ENCODE assay signal across 8 mouse cellular contexts in the genomic region with DNA sequence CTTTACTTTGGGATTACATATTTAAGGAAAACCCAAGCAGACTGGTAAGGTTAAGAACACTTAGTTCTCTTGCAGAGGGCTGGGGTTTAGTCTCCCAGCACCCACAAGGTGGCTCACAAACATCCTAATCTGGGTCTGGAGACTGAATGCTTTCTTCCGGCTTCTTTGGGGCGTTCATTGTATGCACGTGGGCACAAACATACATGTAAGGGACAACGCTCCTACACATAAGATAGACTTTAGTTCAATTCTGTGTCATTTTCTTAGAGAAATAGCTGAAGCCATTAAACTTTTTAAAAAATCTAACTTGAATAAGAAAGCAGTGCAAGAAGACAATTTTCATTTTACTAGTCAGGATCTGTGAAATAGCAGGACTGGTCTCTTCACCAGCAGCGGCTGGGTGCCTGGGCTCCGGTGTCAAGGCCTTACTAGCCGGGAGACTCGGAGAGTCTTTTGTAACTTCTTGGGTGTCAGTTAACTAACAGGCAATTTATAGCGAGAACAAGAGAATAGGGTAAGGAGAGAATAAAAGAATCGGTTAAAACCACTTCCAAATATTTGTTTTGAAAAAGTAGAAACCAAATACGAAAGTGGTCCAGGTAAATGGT. TPM values are rescaled to one million over a fixed set of nuclear protein-coding genes. Genes with fewer than 3 reads are reported as not detected.
DNase-seq lines count a peak whose midpoint lies in the region; ATAC-seq and TF ChIP-seq lines count a peak whose summit lies in the region.

No protein-coding gene starts in this region.

- WGBS in neural tube, embryonic 11.5 days, result 1% methylated on average over 11 of the region's 11 CpGs
- WGBS in hindbrain, embryonic 10.5 days, result 3% methylated on average over 11 of the region's 11 CpGs
- WGBS in lung, postnatal 0 days, result under 1% methylated on average over 11 of the region's 11 CpGs

- peak overlapping the region; percentile 98 for H3K4me2 ChIP-seq in neural tube, embryonic 11.5 days (ENCODE audit: low read depth)
- H3K4me2 ChIP-seq in lung, postnatal 0 days (replicated peaks; ENCODE audit: low read depth, low read length), result peak overlapping the region; percentile 95

- ATAC-seq in neural tube, embryonic 11.5 days (ENCODE audit: insufficient read depth, low FRiP score, low TSS enrichment), result no peak
- no peak for ATAC-seq in lung, postnatal 0 days

- peak overlapping the region; percentile 37 for H3K9ac ChIP-seq in neural tube, embryonic 11.5 days (ENCODE audit: low read length)
- peak overlapping the region; percentile 93 for H3K9ac ChIP-seq in lung, postnatal 0 days (replicated peaks; ENCODE audit: low read depth)

- no peaks in the 10 kb centered on the region for H3K27me3 ChIP-seq in neural tube, embryonic 11.5 days (ENCODE audit: control insufficient read depth, insufficient read depth, low read length)
- no peaks in the 10 kb centered on the region for H3K27me3 ChIP-seq in hindbrain, embryonic 10.5 days (ENCODE audit: insufficient read depth, poor library complexity, severe bottlenecking)
- H3K27me3 ChIP-seq in lung, postnatal 0 days (replicated peaks; ENCODE audit: insufficient read depth, low read length), result no peaks in the 10 kb centered on the region

- H3K4me3 ChIP-seq in neural tube, embryonic 11.5 days (ENCODE audit: low read depth, low read length), result peak overlapping the region; percentile 70
- H3K4me3 ChIP-seq in hindbrain, embryonic 10.5 days, result peak overlapping the region; percentile 88
- H3K4me3 ChIP-seq in lung, postnatal 0 days (ENCODE audit: low read depth, low read length), result peak overlapping the region; percentile 78

- no peak for TF ChIP-seq EP300 in lung, postnatal 0 days (IDR thresholded peaks at IDR 0.05)

- H3K4me1 ChIP-seq in neural tube, embryonic 11.5 days (ENCODE audit: control insufficient read depth, insufficient read depth, low read length), result peaks cover 5% of the 10 kb centered on the region; the same call in 1 of the 2 replicates
- H3K4me1 ChIP-seq in hindbrain, embryonic 10.5 days (replicated peaks), result peaks cover 22% of the 10 kb centered on the region
- H3K4me1 ChIP-seq in lung, postnatal 0 days (ENCODE audit: insufficient read depth, low read depth, low read length), result peaks cover 9% of the 10 kb centered on the region; the same call in 1 of the 2 replicates

- H3K36me3 ChIP-seq in neural tube, embryonic 11.5 days (ENCODE audit: control insufficient read depth, insufficient read depth, low read length), result peaks cover 8% of the 10 kb centered on the region
- H3K36me3 ChIP-seq in hindbrain, embryonic 10.5 days, result peaks cover 29% of the 10 kb centered on the region
- no peaks in the 10 kb centered on the region; the same call in 1 of the 2 replicates for H3K36me3 ChIP-seq in lung, postnatal 0 days (ENCODE audit: insufficient read depth, low read length)

- DNase-seq in neural tube, embryonic 11.5 days (ENCODE audit: low spot score), result peak; percentile 18
- no peak for DNase-seq in neural tube, embryonic 10.5 days (ENCODE audit: extremely low spot score, low spot score)
- DNase-seq in brain, adult 2 months (ENCODE audit: low read depth, low spot score), result peak; percentile 26
- DNase-seq in hindbrain, embryonic 10.5 days (ENCODE audit: low spot score), result no peak
- DNase-seq in lung, postnatal 0 days (ENCODE audit: low spot score), result peak; percentile 40
- peak; percentile 44 for DNase-seq in testis, postnatal 10 days (ENCODE audit: low spot score)
- no peak for DNase-seq in layer of hippocampus, adult 9-10 months (ENCODE audit: low spot score)
- DNase-seq in frontal cortex, postnatal 36 days (ENCODE audit: low spot score in 2 of 2), result no peak

- TF ChIP-seq CTCF in lung, postnatal 0 days (IDR thresholded peaks at IDR 0.05), result peak; percentile 40

- no peak overlapping the region for H3K27ac ChIP-seq in neural tube, embryonic 11.5 days (ENCODE audit: low read depth, low read length)
- peak overlapping the region; percentile 99 for H3K27ac ChIP-seq in hindbrain, embryonic 10.5 days
- peak overlapping the region; percentile 100 for H3K27ac ChIP-seq in lung, postnatal 0 days (ENCODE audit: low read length)

- H3K9me3 ChIP-seq in neural tube, embryonic 11.5 days (ENCODE audit: control insufficient read depth, low read length), result no peaks in the 10 kb centered on the region
- H3K9me3 ChIP-seq in hindbrain, embryonic 10.5 days, result no peaks in the 10 kb centered on the region
- H3K9me3 ChIP-seq in lung, postnatal 0 days (ENCODE audit: low read length), result no peaks in the 10 kb centered on the region

RNA-seq across cellular contexts. Expression of a gene that starts 0.7 kb away (rescaled TPM):
- polyA plus RNA-seq in neural tube, embryonic 11.5 days (2014; fragmentation: Nextera tagmentation; extraction: Ambion mirVana), result 106 and 116 TPM in 2 replicates
- polyA plus RNA-seq in hindbrain, embryonic 10.5 days (2016; fragmentation: Nextera tagmentation; extraction: Ambion mirVana), result 112 and 158 TPM in 2 replicates
- 27.3 and 30.9 TPM in 2 replicates for polyA plus RNA-seq in lung, postnatal 0 days (2015; fragmentation: Nextera tagmentation; extraction: Ambion mirVana)

RNA-seq across cellular contexts. Expression of a gene that starts 1.2 kb away (rescaled TPM):
- polyA plus RNA-seq in neural tube, embryonic 11.5 days (2014; fragmentation: Nextera tagmentation; extraction: Ambion mirVana), result 130 and 133 TPM in 2 replicates
- 102 and 114 TPM in 2 replicates for polyA plus RNA-seq in hindbrain, embryonic 10.5 days (2016; fragmentation: Nextera tagmentation; extraction: Ambion mirVana)
- 132 and 143 TPM in 2 replicates for polyA plus RNA-seq in lung, postnatal 0 days (2015; fragmentation: Nextera tagmentation; extraction: Ambion mirVana)

RNA-seq across cellular contexts. Expression of a gene that starts 27.3 kb away (rescaled TPM):
- 4.8 and 5.0 TPM in 2 replicates for polyA plus RNA-seq in neural tube, embryonic 11.5 days (2014; fragmentation: Nextera tagmentation; extraction: Ambion mirVana)
- polyA plus RNA-seq in hindbrain, embryonic 10.5 days (2016; fragmentation: Nextera tagmentation; extraction: Ambion mirVana), result 3.2 and 4.5 TPM in 2 replicates
- polyA plus RNA-seq in lung, postnatal 0 days (2015; fragmentation: Nextera tagmentation; extraction: Ambion mirVana), result 6.1 and 6.2 TPM in 2 replicates

RNA-seq across cellular contexts. Expression of a gene that starts 42.5 kb away (rescaled TPM):
- 33.7 and 36.3 TPM in 2 replicates for polyA plus RNA-seq in neural tube, embryonic 11.5 days (2014; fragmentation: Nextera tagmentation; extraction: Ambion mirVana)
- 32.9 and 34.6 TPM in 2 replicates for polyA plus RNA-seq in hindbrain, embryonic 10.5 days (2016; fragmentation: Nextera tagmentation; extraction: Ambion mirVana)
- 6.0 and 8.0 TPM in 2 replicates for polyA plus RNA-seq in lung, postnatal 0 days (2015; fragmentation: Nextera tagmentation; extraction: Ambion mirVana)

RNA-seq across cellular contexts. Expression of a gene that starts 48.5 kb away (rescaled TPM):
- polyA plus RNA-seq in neural tube, embryonic 11.5 days (2014; fragmentation: Nextera tagmentation; extraction: Ambion mirVana), result 51.9 and 57.4 TPM in 2 replicates
- polyA plus RNA-seq in hindbrain, embryonic 10.5 days (2016; fragmentation: Nextera tagmentation; extraction: Ambion mirVana), result 37.6 and 45.9 TPM in 2 replicates
- 160 and 169 TPM in 2 replicates for polyA plus RNA-seq in lung, postnatal 0 days (2015; fragmentation: Nextera tagmentation; extraction: Ambion mirVana)

Comparison
In these comparisons a context has a peak if more than half of its experiments do, and no peak if none do; other contexts are left out.
1. DNase-seq: peak in neural tube, embryonic 11.5 days (single experiment), brain, adult 2 months (single experiment), lung, postnatal 0 days (single experiment) and testis, postnatal 10 days (single experiment); none in neural tube, embryonic 10.5 days (single experiment), hindbrain, embryonic 10.5 days (single experiment), layer of hippocampus, adult 9-10 months (single experiment) and frontal cortex, postnatal 36 days (0 of 2).
2. Peak in every context shown above with its lines, with median percentiles within 50 percentile points of each other: H3K4me3 ChIP-seq.